Mouse (Mus musculus) megakaryocyte, embryonic 14.5 days (primary cell): ENCODE data around the gene Necap2. TPM values are rescaled to one million over a fixed set of nuclear protein-coding genes. Genes with fewer than 3 reads are reported as not detected.

Experiments
- H3K27me3 ChIP-seq: replicated peaks from 2 replicates; pipeline ENCODE3; 2012; ENCODE audit warnings: inconsistent platforms
- H3K36me3 ChIP-seq: replicated peaks from 2 replicates; pipeline ENCODE3; 2012; ENCODE audit warnings: low read length, inconsistent platforms, mixed read lengths
- H3K4me1 ChIP-seq: 2 replicates; pipeline ENCODE4 v1.6.1; 2012; ENCODE audit warnings: inconsistent platforms
- H3K4me3 ChIP-seq: replicated peaks from 2 replicates; pipeline ENCODE3; 2012; ENCODE audit warnings: moderate library complexity, mild to moderate bottlenecking, inconsistent platforms
- H3K9me3 ChIP-seq: 2 replicates; pipeline ENCODE4 v1.6.1; 2012; ENCODE audit warnings: inconsistent platforms
- FLI1 ChIP-seq: IDR thresholded peaks from 2 replicates; pipeline ENCODE4 v1.6.1; 2012; ENCODE audit warnings: low read length, inconsistent platforms, mixed read lengths
- GATA1 ChIP-seq: IDR thresholded peaks from 3 replicates; pipeline ENCODE4 v1.6.1; 2012; ENCODE audit warnings: mixed read lengths, low read length, inconsistent platforms, borderline replicate concordance
- polyA plus RNA-seq: library from polyadenylated mRNA; stranded (reverse); fragments of >175 nt; gene quantifications from 2 replicates; pipeline ENCODE4 v1.2.3, GENCODE M21; 2012; ENCODE audit warnings: low replicate concordance; ENCODE audit not compliant: insufficient read depth

The Necap2 gene
- polyA plus RNA-seq, result 110 and 207 TPM in 2 replicates

DNA sequence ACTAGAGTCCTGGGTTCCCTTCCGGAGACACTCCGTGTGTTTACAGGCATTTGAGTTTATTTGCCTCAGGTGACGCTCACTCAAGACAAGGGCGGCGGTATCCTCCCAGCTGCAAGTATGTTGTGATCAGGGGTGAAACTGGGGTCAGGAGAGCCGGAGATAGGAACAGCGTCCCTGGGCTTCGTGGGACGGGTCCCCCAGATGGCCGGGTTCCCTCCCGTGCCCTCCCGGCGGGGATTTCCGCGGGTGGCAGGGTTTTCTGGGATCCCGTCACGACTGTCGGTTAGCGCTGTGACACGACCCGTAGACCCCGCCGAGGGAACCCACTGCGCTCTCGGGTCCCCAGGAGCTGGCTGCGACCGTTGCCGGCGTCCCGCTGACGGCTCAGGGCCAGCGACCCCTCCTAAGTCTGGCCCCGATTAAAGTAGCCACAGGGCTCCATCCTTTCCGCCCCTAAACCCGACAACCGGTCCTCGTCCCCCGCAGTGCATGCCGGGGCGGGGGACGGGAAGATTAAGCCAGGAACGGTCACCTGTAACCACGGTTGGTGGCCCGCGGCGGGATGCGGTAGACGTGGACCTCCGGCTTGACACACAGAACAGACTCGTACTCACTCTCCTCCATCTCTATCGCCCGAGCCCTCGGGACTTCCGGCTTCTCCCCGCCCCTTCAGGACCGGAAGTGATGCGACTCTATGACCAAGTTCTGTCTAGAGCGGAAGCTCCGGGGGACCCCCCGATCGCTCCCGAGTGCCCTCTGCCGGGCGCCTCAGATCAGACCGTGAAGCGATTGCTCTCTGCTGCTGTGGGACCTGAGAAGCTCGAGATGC, at the start of gene Necap2:
Gene Necap2, minus strand, starts transcription at position 677 of the 829 bp plus-strand sequence.
- TF ChIP-seq GATA1 (no peak), FLI1 (peak; percentile 99)
- peaks cover 2% of the 10 kb centered on the region for H3K27me3 ChIP-seq
- peaks cover 26% of the 10 kb centered on the region for H3K36me3 ChIP-seq
- H3K4me1 ChIP-seq, result peaks cover 49% of the 10 kb centered on the region
- H3K4me3 ChIP-seq, result peak within 1 kb of the TSS; percentile 98
- H3K9me3 ChIP-seq, result peaks cover 7% of the 10 kb centered on the region; the same call in 1 of the 2 replicates

DNA sequence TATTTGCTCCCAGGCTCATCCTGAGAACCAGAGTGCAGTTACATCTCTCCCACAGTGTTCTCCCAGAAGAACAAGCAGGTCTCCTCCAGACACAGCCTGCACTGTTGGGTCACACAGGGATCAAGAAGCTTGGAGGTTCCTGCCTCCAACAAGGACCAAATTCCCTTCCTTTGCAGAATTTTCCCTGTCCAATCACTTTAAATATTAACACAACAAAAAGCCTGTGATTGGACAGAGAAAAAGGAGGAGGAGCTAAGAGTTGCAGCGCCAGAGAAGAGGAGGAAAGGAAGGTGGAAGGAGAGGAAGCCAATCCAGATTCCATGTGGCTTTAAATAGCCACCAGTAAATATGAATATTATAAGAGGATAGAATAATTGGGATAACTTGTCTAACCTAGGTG, 44.9 kb upstream of the Necap2 start:
- H3K4me1 ChIP-seq, result peaks cover 86% of the 10 kb centered on the region
- no peak for TF ChIP-seq FLI1
- no peak for TF ChIP-seq GATA1
- H3K36me3 ChIP-seq, result peaks cover 67% of the 10 kb centered on the region
- no peaks in the 10 kb centered on the region for H3K9me3 ChIP-seq
- no peaks in the 10 kb centered on the region for H3K27me3 ChIP-seq
- H3K4me3 ChIP-seq, result peak overlapping the region; percentile 1

DNA sequence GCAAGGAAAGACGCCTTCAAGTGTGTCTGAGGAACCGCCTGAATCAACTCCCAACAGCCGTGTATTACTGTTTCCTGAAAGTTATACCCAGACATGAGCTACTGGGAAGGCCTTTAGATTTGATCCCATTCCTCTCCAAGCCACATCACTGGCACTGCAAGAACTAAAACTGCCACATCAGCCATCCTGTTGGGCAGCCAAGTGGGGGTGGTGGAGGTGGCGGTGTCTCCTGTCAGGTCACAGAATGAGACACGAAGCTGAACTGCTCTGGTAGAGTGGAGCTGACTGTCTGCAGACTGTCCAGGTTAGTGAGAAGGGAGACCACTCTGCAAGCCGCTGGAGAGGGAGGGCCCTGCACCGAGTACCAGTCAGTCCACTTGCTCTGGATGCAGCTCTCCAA, 44.5 kb upstream of the Necap2 start:
- TF ChIP-seq GATA1 (no peak), FLI1 (no peak)
- no peaks in the 10 kb centered on the region for H3K9me3 ChIP-seq
- H3K4me3 ChIP-seq, result peak overlapping the region; percentile 1
- H3K36me3 ChIP-seq, result peaks cover 71% of the 10 kb centered on the region
- no peaks in the 10 kb centered on the region for H3K27me3 ChIP-seq
- peaks cover 86% of the 10 kb centered on the region for H3K4me1 ChIP-seq

DNA sequence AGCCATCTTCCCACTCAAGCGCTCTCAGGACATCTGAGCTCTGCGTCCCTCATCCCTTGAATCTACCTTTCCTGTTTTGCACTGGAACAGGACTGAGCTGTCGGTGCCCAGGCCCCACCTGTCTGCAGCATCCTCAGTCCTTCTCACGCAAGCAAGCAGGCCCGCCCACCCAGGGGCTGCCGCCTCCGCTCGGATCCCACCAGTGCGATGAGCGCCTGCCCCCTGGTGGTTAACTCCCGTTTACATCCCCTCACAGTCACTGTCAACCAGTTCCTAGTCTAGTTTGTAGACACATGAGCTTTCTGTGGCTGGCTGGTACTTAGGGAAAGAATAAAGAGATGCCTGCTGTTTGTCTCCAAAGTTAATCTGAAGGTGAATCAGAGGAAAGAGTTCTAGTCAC, 42.5 kb upstream of the Necap2 start:
- Histone ChIP-seq H3K9me3 (no peaks in the 10 kb centered on the region), H3K36me3 (peaks cover 77% of the 10 kb centered on the region), H3K27me3 (no peaks in the 10 kb centered on the region), H3K4me1 (peaks cover 72% of the 10 kb centered on the region), H3K4me3 (no peak overlapping the region)
- TF ChIP-seq FLI1 (no peak), GATA1 (no peak)

DNA sequence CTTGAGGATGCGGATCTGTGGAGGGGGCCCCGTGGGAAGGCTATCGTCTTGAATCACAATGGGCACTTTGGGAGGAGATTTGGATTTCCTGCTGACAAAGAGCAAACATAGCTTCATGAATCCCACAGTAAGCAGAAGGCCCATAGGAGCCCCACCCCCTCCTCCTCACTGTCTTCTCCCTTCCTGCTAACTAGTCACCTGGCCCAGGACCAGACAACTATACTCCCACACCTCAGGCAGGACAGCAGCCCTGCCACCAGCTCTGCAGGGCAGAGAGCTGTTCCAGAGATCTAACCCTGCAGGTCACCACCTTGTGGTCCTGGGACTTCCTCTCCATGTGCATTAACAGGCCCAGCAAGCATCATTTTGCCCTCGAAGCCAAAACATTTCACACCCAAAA, 40.5 kb upstream of the Necap2 start:
- H3K27me3 ChIP-seq, result no peaks in the 10 kb centered on the region

DNA sequence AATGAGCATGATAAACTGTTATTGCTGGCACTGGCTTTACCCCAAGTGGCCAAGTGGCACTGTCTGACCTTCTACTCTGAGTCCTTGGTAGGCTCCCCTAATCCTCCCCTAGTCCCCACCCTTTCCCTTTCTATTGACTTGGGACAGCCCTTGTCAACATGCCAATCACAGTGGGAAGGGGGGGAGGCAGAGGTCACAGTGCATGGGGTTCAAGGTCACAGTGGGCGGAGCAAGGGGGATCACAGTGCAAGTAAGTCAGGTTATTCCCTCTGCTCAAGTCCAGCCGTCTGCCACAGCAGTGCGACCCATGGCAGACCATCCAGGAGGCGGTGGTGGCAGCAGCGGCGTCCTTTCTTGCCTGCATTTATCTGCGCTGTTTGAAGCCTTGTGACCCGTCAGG, 37.2 kb upstream of the Necap2 start:
- H3K36me3 ChIP-seq, result peaks cover 99% of the 10 kb centered on the region
- H3K4me3 ChIP-seq, result no peak overlapping the region
- H3K9me3 ChIP-seq, result no peaks in the 10 kb centered on the region
- no peak for TF ChIP-seq GATA1
- no peak for TF ChIP-seq FLI1
- peaks cover 29% of the 10 kb centered on the region for H3K4me1 ChIP-seq
- no peaks in the 10 kb centered on the region for H3K27me3 ChIP-seq

More for the DNA sequence above, 40.5 kb upstream of the Necap2 start:
- Histone ChIP-seq H3K9me3 (no peaks in the 10 kb centered on the region), H3K4me1 (peaks cover 60% of the 10 kb centered on the region), H3K36me3 (peaks cover 88% of the 10 kb centered on the region), H3K4me3 (no peak overlapping the region)
- TF ChIP-seq GATA1, result no peak
- no peak for TF ChIP-seq FLI1

DNA sequence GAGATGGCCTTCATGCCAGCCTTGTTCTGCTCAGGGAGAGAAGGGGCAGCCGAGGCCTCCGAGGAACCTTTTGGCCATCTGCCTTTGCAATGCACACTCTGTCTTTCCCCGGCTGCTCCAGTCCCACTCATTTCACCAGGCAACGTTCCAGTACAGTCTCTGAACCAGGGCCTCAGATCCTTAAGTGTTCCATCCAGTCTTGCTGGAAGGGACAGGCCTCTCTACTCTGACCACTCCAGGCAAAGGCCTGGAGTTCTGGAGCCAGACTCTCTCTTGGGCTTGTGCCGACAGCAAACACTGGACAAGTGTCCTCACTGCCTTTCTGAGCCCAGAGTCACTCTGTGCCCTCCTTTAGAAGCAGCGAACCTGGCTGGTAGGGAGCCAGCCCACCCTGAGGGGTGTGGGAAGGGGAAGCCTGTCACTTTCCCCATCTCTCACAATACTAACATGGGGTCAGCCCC, 36.4 kb upstream of the Necap2 start:
- Histone ChIP-seq H3K4me3 (no peak overlapping the region), H3K27me3 (no peaks in the 10 kb centered on the region), H3K9me3 (no peaks in the 10 kb centered on the region), H3K36me3 (peaks cover 95% of the 10 kb centered on the region), H3K4me1 (peaks cover 23% of the 10 kb centered on the region)
- TF ChIP-seq GATA1 (no peak), FLI1 (no peak)

DNA sequence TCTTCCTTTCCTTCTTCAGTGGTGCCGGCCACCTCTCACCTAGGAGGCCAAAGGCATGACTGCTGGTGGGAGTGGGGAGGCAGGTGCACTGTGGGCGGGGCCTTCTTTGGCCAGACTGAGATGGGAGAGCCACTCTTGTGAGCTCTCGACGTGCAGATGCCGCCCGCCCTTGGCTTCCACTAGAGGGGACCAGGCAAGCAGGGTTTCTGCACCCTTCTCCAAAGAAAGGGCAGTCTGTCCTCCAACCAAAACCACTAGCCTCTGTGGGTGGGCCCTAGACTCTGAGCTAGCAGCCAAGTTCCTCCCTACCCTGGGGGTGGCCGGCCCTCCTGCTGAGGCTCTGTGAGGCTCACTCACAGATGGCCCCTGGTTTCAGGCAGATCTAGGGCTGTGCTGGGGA, 35.7 kb upstream of the Necap2 start:
- H3K4me1 ChIP-seq, result peaks cover 15% of the 10 kb centered on the region
- peaks cover 87% of the 10 kb centered on the region for H3K36me3 ChIP-seq
- no peaks in the 10 kb centered on the region for H3K27me3 ChIP-seq
- TF ChIP-seq GATA1, result no peak
- no peak for TF ChIP-seq FLI1
- no peak overlapping the region for H3K4me3 ChIP-seq
- no peaks in the 10 kb centered on the region for H3K9me3 ChIP-seq

DNA sequence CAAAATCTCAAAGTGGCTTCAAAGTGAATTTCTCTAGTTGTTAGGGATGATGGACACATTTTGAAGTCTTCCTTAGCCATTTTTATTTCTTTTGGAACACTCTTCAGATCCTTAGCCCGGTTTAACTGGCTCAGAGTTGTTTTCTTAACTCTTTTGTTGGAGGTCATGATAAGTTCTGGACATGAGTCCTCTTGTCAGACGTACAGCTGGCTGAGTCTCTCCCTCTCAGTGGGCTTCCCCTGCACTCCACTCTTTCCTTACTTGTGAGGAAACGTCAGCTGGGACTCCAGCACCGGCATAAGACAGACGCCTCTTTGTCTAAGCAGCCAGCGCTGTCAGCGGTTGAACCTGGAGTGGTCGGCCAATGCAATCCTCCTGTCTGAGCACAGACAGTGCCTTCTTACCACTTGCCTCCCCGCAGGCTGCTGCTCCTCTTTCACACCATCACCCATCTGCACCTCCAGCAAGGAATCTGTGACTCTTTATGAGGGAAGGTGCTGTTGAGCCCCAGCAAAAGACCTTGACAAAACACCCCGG, 30.1 kb upstream of the Necap2 start:
- peak overlapping the region; percentile 23 for H3K4me3 ChIP-seq
- H3K27me3 ChIP-seq, result peaks cover 34% of the 10 kb centered on the region
- H3K9me3 ChIP-seq, result no peaks in the 10 kb centered on the region
- H3K4me1 ChIP-seq, result peaks cover 8% of the 10 kb centered on the region; the same call in 1 of the 2 replicates
- TF ChIP-seq GATA1, result no peak
- no peak for TF ChIP-seq FLI1
- H3K36me3 ChIP-seq, result peaks cover 32% of the 10 kb centered on the region
